Mouse (Mus musculus) thymus, adult 2 months (tissue): ENCODE results near the gene Kmt2b. TPM values are rescaled to one million over a fixed set of nuclear protein-coding genes. Genes with fewer than 3 reads are reported as not detected.

Experiments used
- DNase-seq: peaks from one replicate; pipeline ENCODE4 v3.0.0; 2021
- H3K27ac ChIP-seq: fragments of 200-500 bp; 2 replicates; pipeline ENCODE4 v1.5.1; 2012; ENCODE audit warnings: low read length, control low read depth; ENCODE audit not compliant: control insufficient read depth, insufficient read depth
- H3K27me3 ChIP-seq: fragments of 200-500 bp; 2 replicates; pipeline ENCODE4 v1.6.1; 2012; ENCODE audit warnings: mild to moderate bottlenecking, low read length, moderate library complexity, mixed read lengths; ENCODE audit not compliant: control insufficient read depth, insufficient read depth
- H3K36me3 ChIP-seq: fragments of 200-500 bp; 2 replicates; pipeline ENCODE4 v1.6.1; 2012; ENCODE audit warnings: mild to moderate bottlenecking, low read length, moderate library complexity; ENCODE audit not compliant: control insufficient read depth, insufficient read depth
- H3K4me1 ChIP-seq: fragments of 200-500 bp; replicated peaks from 2 replicates; pipeline ENCODE4 v1.6.1; 2012; ENCODE audit warnings: low read length; ENCODE audit not compliant: control insufficient read depth, insufficient read depth
- H3K4me3 ChIP-seq: fragments of 200-500 bp; 2 replicates; pipeline ENCODE4 v1.5.1; 2012; ENCODE audit warnings: mild to moderate bottlenecking, low read length, control low read depth, moderate library complexity; ENCODE audit not compliant: control insufficient read depth, insufficient read depth
- CTCF ChIP-seq: fragments of 200-500 bp; IDR thresholded peaks from 2 replicates; pipeline ENCODE4 v1.5.1; 2012; ENCODE audit warnings: mild to moderate bottlenecking, control low read depth, low read length, moderate library complexity, borderline replicate concordance; ENCODE audit not compliant: control insufficient read depth, poor library complexity, insufficient read depth; ENCODE audit errors: extremely low read depth
- POLR2A ChIP-seq: fragments of 200-500 bp; IDR thresholded peaks from 2 replicates; pipeline ENCODE4 v1.6.1; 2012; ENCODE audit warnings: mild to moderate bottlenecking, low read length, control low read depth, moderate library complexity; ENCODE audit not compliant: control insufficient read depth, poor library complexity, insufficient read depth; ENCODE audit errors: extremely low read depth
- WGBS: fragments of 180-500 bp; shearing (Covaris S2); methylation state at CpG from one replicate; pipeline ENCODE4 v1.1.7; 2018; 5-methylcytosine and 5-hydroxymethylcytosine counted together
- polyA plus RNA-seq: library from polyadenylated mRNA; depleted of rRNA; stranded (reverse); fragments of >200 nt; gene quantifications from 2 replicates; pipeline ENCODE4 v1.2.3, GENCODE M21; 2012

The Kmt2b gene
- polyA plus RNA-seq, 1 experiment, result 161 TPM

DNA sequence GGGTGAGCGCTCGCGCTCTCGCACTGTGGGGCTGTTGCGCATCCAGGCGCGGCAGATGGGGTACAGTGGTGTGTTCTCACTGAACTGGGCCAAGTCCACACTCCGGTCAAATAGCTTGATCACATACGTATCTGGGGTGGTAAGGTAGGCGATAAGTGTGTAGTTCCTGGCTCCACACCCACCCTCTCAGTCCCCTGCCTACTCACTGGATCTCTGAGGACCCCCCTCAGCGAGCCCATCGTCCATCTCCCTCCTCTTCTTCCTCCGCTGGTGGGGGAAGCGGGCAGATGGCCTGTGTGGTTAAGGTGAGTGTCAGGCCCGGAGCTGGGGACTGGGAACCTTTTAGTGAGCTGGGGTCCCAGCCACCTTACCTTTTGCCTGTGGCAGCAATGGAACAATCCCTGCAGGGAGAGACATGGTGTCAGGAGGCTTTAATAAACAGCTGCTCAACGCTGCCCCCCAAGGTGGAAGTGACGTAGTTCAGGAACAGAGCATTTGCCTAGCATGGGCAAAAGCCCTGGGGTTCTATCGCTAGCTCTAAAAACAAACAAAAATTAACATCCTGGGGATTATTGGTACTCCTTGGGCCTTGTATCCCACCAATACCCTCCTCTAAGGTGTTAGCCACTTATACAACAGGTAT lies 31.5 kb downstream of the Kmt2b start:
- TF ChIP-seq CTCF (no peak), POLR2A (no peak)
- peak; percentile 42 for DNase-seq
- WGBS, result 94% methylated on average over 18 of the region's 18 CpGs
- H3K4me1 ChIP-seq, result peaks cover 20% of the 10 kb centered on the region
- peaks cover 19% of the 10 kb centered on the region for H3K36me3 ChIP-seq
- no peaks in the 10 kb centered on the region for H3K27me3 ChIP-seq
- H3K4me3 ChIP-seq, result no peak overlapping the region
- no peak overlapping the region for H3K27ac ChIP-seq

DNA sequence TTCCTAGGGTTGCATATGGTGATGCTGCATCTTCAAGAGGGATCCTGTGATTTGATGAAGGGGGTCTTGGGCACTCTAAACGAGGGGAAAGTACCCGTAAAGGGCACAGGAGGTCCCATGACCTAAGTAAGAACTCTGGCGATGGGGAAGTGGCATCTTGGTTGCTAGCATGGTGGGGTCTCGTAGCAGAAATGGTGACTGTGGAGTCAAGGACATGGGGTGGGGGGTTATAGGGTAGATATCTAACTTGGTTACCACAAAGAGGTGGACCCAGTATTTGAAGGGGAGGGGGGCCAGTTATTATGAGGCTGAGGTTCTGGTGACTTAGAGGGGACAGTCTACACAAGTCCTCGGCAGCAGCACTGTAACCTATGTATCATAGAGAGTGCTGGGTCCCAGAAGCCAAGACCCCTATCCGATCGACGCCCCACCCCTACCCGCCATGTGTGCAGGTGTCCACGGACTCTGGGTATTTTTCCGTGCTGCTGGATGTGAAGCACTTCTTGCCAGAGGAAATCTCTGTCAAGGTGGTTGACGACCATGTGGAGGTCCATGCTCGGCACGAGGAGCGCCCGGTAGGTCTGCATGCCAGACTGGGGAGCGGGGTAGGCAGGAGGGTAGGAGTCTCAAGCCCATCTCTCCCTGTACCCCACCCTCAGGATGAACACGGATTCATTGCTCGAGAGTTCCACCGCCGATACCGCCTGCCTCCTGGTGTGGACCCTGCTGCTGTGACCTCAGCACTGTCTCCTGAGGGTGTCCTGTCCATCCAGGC lies 34.5 kb downstream of the Kmt2b start:
- H3K4me3 ChIP-seq, result no peak overlapping the region
- peaks cover 18% of the 10 kb centered on the region for H3K4me1 ChIP-seq
- 87% methylated on average over 22 of the region's 22 CpGs for WGBS
- no peak overlapping the region for H3K27ac ChIP-seq
- no peak for TF ChIP-seq CTCF
- TF ChIP-seq POLR2A, result no peak
- peaks cover 19% of the 10 kb centered on the region for H3K36me3 ChIP-seq
- DNase-seq, result no peak
- no peaks in the 10 kb centered on the region for H3K27me3 ChIP-seq

DNA sequence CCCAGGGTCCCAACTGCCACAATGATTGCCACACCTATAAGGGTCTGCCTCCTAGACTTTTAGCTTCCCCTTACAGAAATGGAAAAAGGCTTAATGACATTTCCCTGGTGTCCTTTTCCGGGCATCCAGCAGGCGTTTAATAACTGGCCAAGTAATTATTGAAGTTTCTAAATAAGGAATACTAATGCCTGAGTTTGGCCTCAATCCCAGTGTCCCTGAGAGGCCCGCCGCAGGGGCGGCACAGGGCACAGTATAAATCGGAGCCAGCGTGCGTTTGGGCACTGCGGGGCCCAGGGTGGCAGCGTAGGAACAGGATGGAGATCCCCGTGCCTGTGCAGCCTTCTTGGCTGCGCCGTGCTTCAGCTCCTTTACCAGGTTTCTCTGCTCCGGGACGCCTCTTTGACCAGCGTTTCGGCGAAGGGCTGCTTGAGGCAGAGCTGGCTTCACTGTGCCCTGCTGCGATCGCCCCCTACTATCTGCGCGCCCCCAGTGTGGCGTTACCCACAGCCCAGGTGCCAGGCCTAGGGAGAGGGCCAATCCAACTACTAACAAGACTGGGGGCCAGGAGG lies 35.4 kb downstream of the Kmt2b start:
- peaks cover 13% of the 10 kb centered on the region for H3K4me1 ChIP-seq
- DNase-seq, result no peak
- TF ChIP-seq CTCF (no peak), POLR2A (no peak)
- peak overlapping the region; percentile 76; the same call in 1 of the 2 replicates for H3K27ac ChIP-seq
- H3K4me3 ChIP-seq, result peak overlapping the region; percentile 89
- no peaks in the 10 kb centered on the region for H3K27me3 ChIP-seq
- peaks cover 19% of the 10 kb centered on the region for H3K36me3 ChIP-seq
- WGBS, result 1% methylated on average over 23 of the region's 23 CpGs

DNA sequence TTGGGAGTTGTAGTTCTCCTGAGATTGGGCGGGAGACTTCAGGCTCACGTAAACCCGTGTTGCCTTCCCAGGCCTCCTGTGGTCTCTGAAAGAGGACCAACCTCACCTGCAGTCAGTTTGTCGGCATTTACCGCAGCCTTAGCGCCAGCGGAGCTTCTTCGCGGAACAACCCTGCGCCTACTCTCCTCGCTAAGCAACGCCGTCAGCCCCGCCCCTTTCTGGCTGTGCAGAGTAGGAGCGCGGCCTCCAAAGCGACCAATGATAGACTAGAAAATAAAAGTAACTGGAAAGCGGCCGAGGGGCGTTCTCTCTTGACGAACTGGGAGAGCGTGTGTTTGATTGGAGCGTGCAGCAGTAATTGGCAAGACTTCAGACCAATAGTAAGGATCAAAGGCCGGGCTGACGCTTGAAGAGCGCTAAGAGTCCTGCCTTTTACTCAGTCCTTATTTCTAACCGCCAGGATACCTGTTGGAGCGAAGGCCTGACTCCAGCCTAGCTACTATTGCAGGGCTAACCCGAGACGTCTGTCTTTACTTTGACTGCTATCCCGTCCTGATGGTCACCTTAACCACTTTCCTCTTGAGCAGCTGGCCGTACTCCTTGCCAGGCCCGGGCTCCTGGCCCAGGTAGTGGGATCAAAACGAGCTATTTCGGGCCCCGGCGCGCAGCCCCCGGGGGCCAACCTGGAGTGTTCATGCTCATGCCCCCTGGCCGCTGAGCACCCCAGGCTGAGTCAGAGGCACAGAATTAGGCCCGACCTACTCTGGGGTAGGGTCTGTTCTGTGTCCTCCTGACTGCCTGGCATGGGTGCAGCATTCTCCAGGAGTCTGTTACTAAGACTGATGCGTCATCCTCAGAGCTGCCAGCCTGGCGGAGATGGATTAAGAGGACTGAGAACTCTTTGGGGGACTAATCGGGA lies 36.2 kb downstream of the Kmt2b start, which contains the start of the genes Hspb6 and Proser3:
Gene Hspb6, plus strand, starts transcription at position 77 of the 919 bp plus-strand sequence.
Gene Proser3, minus strand, starts transcription at position 198 of the 919 bp plus-strand sequence.
- TF ChIP-seq POLR2A, result peak; percentile 71; the same call in 1 of the 2 replicates
- TF ChIP-seq CTCF, result peak; percentile 48; the same call in 1 of the 2 replicates
- peak within 1 kb of the TSS; percentile 89 for H3K4me3 ChIP-seq
- DNase-seq, result peak; percentile 97
- peaks cover 11% of the 10 kb centered on the region for H3K4me1 ChIP-seq
- H3K36me3 ChIP-seq, result peaks cover 19% of the 10 kb centered on the region
- WGBS, result under 1% methylated on average over 44 of the region's 44 CpGs
- no peaks in the 10 kb centered on the region for H3K27me3 ChIP-seq
- peak within 1 kb of the TSS; percentile 97 for H3K27ac ChIP-seq

DNA sequence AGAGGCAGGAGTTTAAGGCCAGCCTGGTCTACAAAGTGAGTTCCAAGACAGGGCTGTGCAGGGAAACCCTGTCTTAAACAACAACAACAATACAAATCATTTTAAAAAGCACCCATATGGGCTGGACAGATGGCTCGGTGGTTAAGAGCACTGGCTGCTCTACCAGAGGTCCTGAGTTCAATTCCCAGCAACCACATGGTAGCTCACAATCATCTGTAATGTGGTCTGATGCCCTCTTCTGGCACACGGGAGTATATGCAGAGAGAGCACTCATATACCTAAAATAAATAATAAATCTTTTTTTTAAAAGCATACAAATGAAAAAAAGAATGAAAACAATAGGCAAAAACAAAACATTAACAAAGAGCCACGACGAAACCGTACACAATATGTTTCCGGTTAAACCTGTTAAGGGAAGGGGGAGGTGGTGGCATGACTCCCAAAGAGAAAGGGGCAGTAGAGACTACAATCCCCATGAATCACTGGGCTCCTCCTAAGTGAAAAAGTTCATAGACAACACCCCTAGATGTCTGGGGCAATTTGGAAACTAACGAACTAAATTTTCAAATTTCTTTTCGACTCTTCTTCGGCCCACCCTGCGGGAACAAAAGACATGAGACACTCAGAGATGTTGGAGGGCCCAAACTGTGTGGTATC lies 37.0 kb downstream of the Kmt2b start:
- H3K36me3 ChIP-seq, result peaks cover 13% of the 10 kb centered on the region
- peak overlapping the region; percentile 97 for H3K27ac ChIP-seq
- WGBS, result under 1% methylated on average over 10 of the region's 10 CpGs
- H3K27me3 ChIP-seq, result no peaks in the 10 kb centered on the region
- H3K4me3 ChIP-seq, result peak overlapping the region; percentile 89
- TF ChIP-seq CTCF (no peak), POLR2A (no peak)
- peaks cover 11% of the 10 kb centered on the region for H3K4me1 ChIP-seq
- DNase-seq, result no peak
